Mouse (Mus musculus): Measurements from ENCODE around the gene Rabep2.

DNA sequence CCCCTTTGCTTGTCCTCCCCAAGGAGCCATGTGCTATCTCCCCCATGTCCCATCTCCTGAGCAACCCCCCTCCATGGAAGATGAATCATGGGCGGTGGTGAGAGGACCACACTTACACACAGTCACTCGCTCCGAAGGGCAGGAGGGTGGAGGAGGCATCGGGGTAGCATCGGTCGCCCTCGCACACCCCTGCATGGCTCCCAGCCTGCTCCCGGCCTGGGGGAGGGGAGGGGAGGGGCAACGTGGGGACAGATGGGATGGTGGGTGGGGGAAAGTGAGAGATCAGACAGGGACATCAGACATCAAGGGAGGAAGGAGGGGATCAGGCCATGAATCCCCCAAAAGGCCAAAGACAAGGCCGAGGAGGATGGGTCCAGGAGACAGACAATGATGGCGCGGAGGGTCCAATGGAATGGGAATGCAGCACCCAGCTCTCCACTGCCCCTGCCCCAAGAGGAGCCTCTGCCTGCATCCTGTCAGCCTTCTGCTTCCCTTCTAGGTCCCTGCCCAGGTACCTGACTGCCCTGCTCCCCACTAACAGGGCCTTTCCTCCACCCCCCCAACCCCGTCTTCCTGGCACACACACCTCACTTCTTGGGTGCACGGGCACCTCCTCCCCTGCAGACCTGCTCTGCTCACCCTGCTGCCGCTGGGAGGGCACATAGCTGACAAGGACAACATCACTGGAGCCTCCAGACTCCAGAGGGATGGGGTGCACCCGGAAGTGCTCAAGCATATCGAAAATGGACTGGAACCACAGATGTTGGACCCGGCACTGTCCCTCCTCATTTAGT lies 39.5 kb downstream of the Rabep2 start:
- TF ChIP-seq POLR2A (IDR thresholded peaks at IDR 0.05; ENCODE audit: extremely low read depth, insufficient read depth, low read length) (no peak), CTCF (IDR thresholded peaks at IDR 0.05; ENCODE audit: extremely low read depth, insufficient read depth, low read length) (no peak)

Data from cortical plate, adult 2 months (tissue).